Mouse (Mus musculus): Measurements from ENCODE around the gene Egfem1. TPM values are rescaled to one million over a fixed set of nuclear protein-coding genes. Genes with fewer than 3 reads are reported as not detected.

The Egfem1 gene
- polyA plus RNA-seq, 1 experiment from 2014 or later = 1.4 TPM

GRCm38 (mm10) chr3:29184486-29185241, 102.8 kb downstream of the Egfem1 start:
- Histone ChIP-seq H3K4me1 (ENCODE audit: insufficient read depth, low read length) (no peaks in the 10 kb centered on the region), H3K4me2 (replicated peaks; ENCODE audit: low read depth, low read length) (no peak overlapping the region), H3K36me3 (ENCODE audit: insufficient read depth, low read length) (no peaks in the 10 kb centered on the region), H3K9ac (replicated peaks; ENCODE audit: low read length) (no peak overlapping the region), H3K4me3 (ENCODE audit: low read length) (no peak overlapping the region), H3K9me3 (ENCODE audit: low read length) (no peaks in the 10 kb centered on the region), H3K27me3 (ENCODE audit: insufficient read depth, low read length) (no peaks in the 10 kb centered on the region), H3K27ac (ENCODE audit: low read length) (no peak overlapping the region)
- whole genome bisulfite sequencing = 76% methylated on average over 7 of the region's 7 CpGs
- ATAC-seq (ENCODE audit: low FRiP score, low TSS enrichment) = no peak

GRCm38 (mm10) chr3:29190263-29190662, 108.4 kb downstream of the Egfem1 start:
- Histone ChIP-seq H3K9ac (replicated peaks; ENCODE audit: low read length) (no peak overlapping the region), H3K27me3 (ENCODE audit: insufficient read depth, low read length) (no peaks in the 10 kb centered on the region), H3K27ac (ENCODE audit: low read length) (no peak overlapping the region), H3K4me3 (ENCODE audit: low read length) (no peak overlapping the region), H3K9me3 (ENCODE audit: low read length) (no peaks in the 10 kb centered on the region), H3K36me3 (ENCODE audit: insufficient read depth, low read length) (no peaks in the 10 kb centered on the region), H3K4me1 (ENCODE audit: insufficient read depth, low read length) (no peaks in the 10 kb centered on the region), H3K4me2 (replicated peaks; ENCODE audit: low read depth, low read length) (no peak overlapping the region)
- 75% methylated on average over 6 of the region's 6 CpGs for WGBS
- no peak for ATAC-seq (ENCODE audit: low FRiP score, low TSS enrichment)

GRCm38 (mm10) chr3:29197727-29198512, 116.1 kb downstream of the Egfem1 start:
- Histone ChIP-seq H3K27me3 (ENCODE audit: insufficient read depth, low read length) (no peaks in the 10 kb centered on the region), H3K4me1 (ENCODE audit: insufficient read depth, low read length) (no peaks in the 10 kb centered on the region), H3K36me3 (ENCODE audit: insufficient read depth, low read length) (no peaks in the 10 kb centered on the region), H3K9me3 (ENCODE audit: low read length) (no peaks in the 10 kb centered on the region), H3K4me2 (replicated peaks; ENCODE audit: low read depth, low read length) (no peak overlapping the region), H3K27ac (ENCODE audit: low read length) (no peak overlapping the region), H3K4me3 (ENCODE audit: low read length) (no peak overlapping the region), H3K9ac (replicated peaks; ENCODE audit: low read length) (no peak overlapping the region)
- 66% methylated on average over 10 of the region's 10 CpGs for WGBS
- ATAC-seq (ENCODE audit: low FRiP score, low TSS enrichment) = no peak

- WGBS = 60% methylated on average over 8 of the region's 8 CpGs
- H3K9ac ChIP-seq (replicated peaks; ENCODE audit: low read length) = no peak overlapping the region
- H3K27me3 ChIP-seq (ENCODE audit: insufficient read depth, low read length) = no peaks in the 10 kb centered on the region
- no peak overlapping the region for H3K27ac ChIP-seq (ENCODE audit: low read length)
- no peaks in the 10 kb centered on the region for H3K9me3 ChIP-seq (ENCODE audit: low read length)
- no peak overlapping the region for H3K4me2 ChIP-seq (replicated peaks; ENCODE audit: low read depth, low read length)
- H3K4me3 ChIP-seq (ENCODE audit: low read length) = no peak overlapping the region
- ATAC-seq (ENCODE audit: low FRiP score, low TSS enrichment) = no peak
- H3K36me3 ChIP-seq (ENCODE audit: insufficient read depth, low read length) = no peaks in the 10 kb centered on the region
- H3K4me1 ChIP-seq (ENCODE audit: insufficient read depth, low read length) = no peaks in the 10 kb centered on the region
Measured at GRCm38 (mm10) chr3:29200601-29201000, 118.8 kb downstream of the Egfem1 start.

- H3K4me2 ChIP-seq (replicated peaks; ENCODE audit: low read depth, low read length) = no peak overlapping the region
- H3K4me1 ChIP-seq (ENCODE audit: insufficient read depth, low read length) = no peaks in the 10 kb centered on the region
- no peaks in the 10 kb centered on the region for H3K27me3 ChIP-seq (ENCODE audit: insufficient read depth, low read length)
- no peak overlapping the region for H3K27ac ChIP-seq (ENCODE audit: low read length)
- WGBS = 90% methylated on average over 6 of the region's 6 CpGs
- no peaks in the 10 kb centered on the region for H3K36me3 ChIP-seq (ENCODE audit: insufficient read depth, low read length)
- no peak overlapping the region for H3K9ac ChIP-seq (replicated peaks; ENCODE audit: low read length)
- H3K4me3 ChIP-seq (ENCODE audit: low read length) = no peak overlapping the region
- no peak for ATAC-seq (ENCODE audit: low FRiP score, low TSS enrichment)
- no peaks in the 10 kb centered on the region for H3K9me3 ChIP-seq (ENCODE audit: low read length)
Measured at GRCm38 (mm10) chr3:29202536-29202935, 120.7 kb downstream of the Egfem1 start.

- no peaks in the 10 kb centered on the region for H3K36me3 ChIP-seq (ENCODE audit: insufficient read depth, low read length)
- H3K4me1 ChIP-seq (ENCODE audit: insufficient read depth, low read length) = no peaks in the 10 kb centered on the region
- WGBS = 85% methylated on average over 2 of the region's 2 CpGs
- ATAC-seq (ENCODE audit: low FRiP score, low TSS enrichment) = no peak
- no peaks in the 10 kb centered on the region for H3K27me3 ChIP-seq (ENCODE audit: insufficient read depth, low read length)
- no peak overlapping the region for H3K27ac ChIP-seq (ENCODE audit: low read length)
- H3K4me3 ChIP-seq (ENCODE audit: low read length) = no peak overlapping the region
- no peak overlapping the region for H3K4me2 ChIP-seq (replicated peaks; ENCODE audit: low read depth, low read length)
- H3K9me3 ChIP-seq (ENCODE audit: low read length) = no peaks in the 10 kb centered on the region
- no peak overlapping the region for H3K9ac ChIP-seq (replicated peaks; ENCODE audit: low read length)
Measured at GRCm38 (mm10) chr3:29222414-29222813, 140.6 kb downstream of the Egfem1 start.

- Histone ChIP-seq H3K4me2 (replicated peaks; ENCODE audit: low read depth, low read length) (no peak overlapping the region), H3K27ac (ENCODE audit: low read length) (no peak overlapping the region), H3K9ac (replicated peaks; ENCODE audit: low read length) (no peak overlapping the region), H3K4me1 (ENCODE audit: insufficient read depth, low read length) (no peaks in the 10 kb centered on the region), H3K9me3 (ENCODE audit: low read length) (no peaks in the 10 kb centered on the region), H3K27me3 (ENCODE audit: insufficient read depth, low read length) (no peaks in the 10 kb centered on the region), H3K4me3 (ENCODE audit: low read length) (no peak overlapping the region), H3K36me3 (ENCODE audit: insufficient read depth, low read length) (no peaks in the 10 kb centered on the region)
- WGBS = 68% methylated on average over 2 of the region's 2 CpGs
- no peak for ATAC-seq (ENCODE audit: low FRiP score, low TSS enrichment)
Measured at GRCm38 (mm10) chr3:29229712-29230111, 147.9 kb downstream of the Egfem1 start.

GRCm38 (mm10) chr3:29235477-29235876, 153.7 kb downstream of the Egfem1 start:
- Histone ChIP-seq H3K9ac (replicated peaks; ENCODE audit: low read length) (no peak overlapping the region), H3K27me3 (ENCODE audit: insufficient read depth, low read length) (no peaks in the 10 kb centered on the region), H3K4me2 (replicated peaks; ENCODE audit: low read depth, low read length) (no peak overlapping the region), H3K4me3 (ENCODE audit: low read length) (no peak overlapping the region), H3K4me1 (ENCODE audit: insufficient read depth, low read length) (no peaks in the 10 kb centered on the region), H3K9me3 (ENCODE audit: low read length) (no peaks in the 10 kb centered on the region), H3K36me3 (ENCODE audit: insufficient read depth, low read length) (no peaks in the 10 kb centered on the region), H3K27ac (ENCODE audit: low read length) (no peak overlapping the region)
- WGBS = 48% methylated on average over 4 of the region's 4 CpGs
- no peak for ATAC-seq (ENCODE audit: low FRiP score, low TSS enrichment)

- no peaks in the 10 kb centered on the region for H3K4me1 ChIP-seq (ENCODE audit: insufficient read depth, low read length)
- no peak overlapping the region for H3K4me3 ChIP-seq (ENCODE audit: low read length)
- H3K9me3 ChIP-seq (ENCODE audit: low read length) = no peaks in the 10 kb centered on the region
- no peak overlapping the region for H3K9ac ChIP-seq (replicated peaks; ENCODE audit: low read length)
- 89% methylated on average over 5 of the region's 5 CpGs for WGBS
- H3K27me3 ChIP-seq (ENCODE audit: insufficient read depth, low read length) = no peaks in the 10 kb centered on the region
- H3K4me2 ChIP-seq (replicated peaks; ENCODE audit: low read depth, low read length) = no peak overlapping the region
- no peak overlapping the region for H3K27ac ChIP-seq (ENCODE audit: low read length)
- no peaks in the 10 kb centered on the region for H3K36me3 ChIP-seq (ENCODE audit: insufficient read depth, low read length)
- ATAC-seq (ENCODE audit: low FRiP score, low TSS enrichment) = no peak
Measured at GRCm38 (mm10) chr3:29236517-29236916, 154.7 kb downstream of the Egfem1 start.

- 27% methylated on average over 3 of the region's 3 CpGs for WGBS
- Histone ChIP-seq H3K4me3 (ENCODE audit: low read length) (no peak overlapping the region), H3K27me3 (ENCODE audit: insufficient read depth, low read length) (no peaks in the 10 kb centered on the region), H3K4me1 (ENCODE audit: insufficient read depth, low read length) (no peaks in the 10 kb centered on the region), H3K9ac (replicated peaks; ENCODE audit: low read length) (no peak overlapping the region), H3K9me3 (ENCODE audit: low read length) (no peaks in the 10 kb centered on the region), H3K27ac (ENCODE audit: low read length) (no peak overlapping the region), H3K4me2 (replicated peaks; ENCODE audit: low read depth, low read length) (no peak overlapping the region), H3K36me3 (ENCODE audit: insufficient read depth, low read length) (no peaks in the 10 kb centered on the region)
- peak; percentile 67; the same call in 1 of the 2 replicates for ATAC-seq (ENCODE audit: low FRiP score, low TSS enrichment)
Measured at GRCm38 (mm10) chr3:29243600-29243999, 161.8 kb downstream of the Egfem1 start.
